Mouse (Mus musculus) liver, postnatal 0 days (tissue): Measurements from ENCODE around the gene Rgs12. TPM values are rescaled to one million over a fixed set of nuclear protein-coding genes. Genes with fewer than 3 reads are reported as not detected.

Source experiments
- ATAC-seq: fragments of 200-750 bp; cut with Nextera tagmentation; 2 replicates; pipeline ENCODE4 v1.8.0; 2017; ENCODE audit warnings: mild to moderate bottlenecking, moderate library complexity
- DNase-seq: peaks from one replicate; pipeline ENCODE4 v3.0.0-alpha.2; 2016
- H3K27ac ChIP-seq: fragments of 300-500 bp; sonication (generic); 2 replicates; pipeline ENCODE4 v1.5.1; 2014; ENCODE audit warnings: antibody characterized with exemption, moderate library complexity, mild to moderate bottlenecking, low read depth
- H3K27me3 ChIP-seq: fragments of 300-500 bp; sonication (generic); 2 replicates; pipeline ENCODE4 v1.6.1; 2014; ENCODE audit warnings: low read length, control low read depth, mixed read lengths; ENCODE audit not compliant: insufficient read depth
- H3K36me3 ChIP-seq: fragments of 300-500 bp; sonication (generic); replicated peaks from 2 replicates; pipeline ENCODE4 v1.6.1; 2014; ENCODE audit warnings: mild to moderate bottlenecking, control low read depth, low read length, moderate library complexity, mixed read lengths; ENCODE audit not compliant: insufficient read depth
- H3K4me1 ChIP-seq: fragments of 300-500 bp; sonication (generic); 2 replicates; pipeline ENCODE4 v1.6.1; 2014; ENCODE audit warnings: antibody characterized with exemption, mild to moderate bottlenecking, control low read depth; ENCODE audit not compliant: insufficient read depth
- H3K4me2 ChIP-seq: fragments of 300-500 bp; sonication (generic); 2 replicates; pipeline ENCODE4 v1.6.1; 2014; ENCODE audit warnings: low read depth, mild to moderate bottlenecking, low read length, moderate library complexity, mixed read lengths
- H3K4me3 ChIP-seq: fragments of 300-500 bp; sonication (generic); 2 replicates; pipeline ENCODE4 v1.5.1; 2014; ENCODE audit warnings: low read depth, low read length
- H3K9ac ChIP-seq: fragments of 300-500 bp; sonication (generic); replicated peaks from 2 replicates; pipeline ENCODE4 v1.6.1; 2014; ENCODE audit warnings: mild to moderate bottlenecking, moderate library complexity
- H3K9me3 ChIP-seq: fragments of 300-500 bp; sonication (generic); 2 replicates; pipeline ENCODE4 v1.6.1; 2016; ENCODE audit warnings: mild to moderate bottlenecking, control low read depth, low read length, mixed read lengths
- CTCF ChIP-seq: sonication (generic); IDR thresholded peaks from 2 replicates; pipeline ENCODE4 v1.5.1; 2016; ENCODE audit warnings: antibody characterized with exemption, low read depth
- EP300 ChIP-seq: IDR thresholded peaks from 2 replicates; pipeline ENCODE4 v1.6.1; 2016; ENCODE audit warnings: antibody characterized with exemption, low read depth, mild to moderate bottlenecking
- WGBS: fragments of 180-500 bp; shearing (Covaris S2); extraction: QIAGEN DNeasy Blood & Tissue Kit; methylation state at CpG from one replicate; pipeline ENCODE4 v1.1.7; 2014; ENCODE audit not compliant: insufficient replicate concordance; 5-methylcytosine and 5-hydroxymethylcytosine counted together
- polyA plus RNA-seq: library from polyadenylated mRNA; unstranded; fragments of >200 nt; fragmentation: Nextera tagmentation; extraction: Ambion mirVana; gene quantifications from 2 replicates; pipeline ENCODE4 v1.2.1, GENCODE M21; 2015

The Rgs12 gene
- polyA plus RNA-seq, 1 experiment from 2014 or later, result 7.3 TPM

GRCm38 (mm10) chr5:34941710-34942470 lies 7.4 kb upstream of the Rgs12 start:
- no peaks in the 10 kb centered on the region for H3K9me3 ChIP-seq
- no peaks in the 10 kb centered on the region for H3K4me1 ChIP-seq
- no peak overlapping the region for H3K27ac ChIP-seq
- ATAC-seq (no peak), DNase-seq (no peak)
- H3K4me3 ChIP-seq, result no peak overlapping the region
- WGBS, result 71% methylated on average over 10 of the region's 10 CpGs
- no peak overlapping the region for H3K9ac ChIP-seq
- no peak overlapping the region for H3K4me2 ChIP-seq
- H3K36me3 ChIP-seq, result no peaks in the 10 kb centered on the region
- no peaks in the 10 kb centered on the region for H3K27me3 ChIP-seq
- TF ChIP-seq CTCF (no peak), EP300 (no peak)

DNA sequence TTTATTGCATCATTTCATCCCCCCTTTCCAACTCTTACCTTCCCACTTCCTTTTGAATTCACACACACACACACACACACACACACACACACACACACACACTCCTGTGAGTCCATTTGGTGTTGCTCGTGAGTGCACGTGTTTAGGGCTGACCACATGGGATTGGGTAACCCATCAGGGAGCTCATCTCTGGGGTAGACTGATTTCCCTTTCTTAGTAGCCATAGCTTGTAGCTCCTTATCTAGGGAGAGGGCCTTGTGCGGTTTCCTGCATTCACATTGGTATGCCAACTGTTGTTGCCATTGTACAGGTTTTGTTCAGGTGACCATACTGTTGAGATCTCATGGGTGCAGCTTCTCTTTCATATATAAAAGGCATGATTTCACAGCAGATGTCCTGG lies 5.8 kb upstream of the Rgs12 start:
- TF ChIP-seq CTCF, result no peak
- TF ChIP-seq EP300, result no peak
- ATAC-seq (peak; percentile 47; the same call in 1 of the 2 replicates), DNase-seq (no peak)
- H3K27ac ChIP-seq, result no peak overlapping the region
- no peaks in the 10 kb centered on the region for H3K27me3 ChIP-seq
- peaks cover 3% of the 10 kb centered on the region; the same call in 1 of the 2 replicates for H3K4me1 ChIP-seq
- no peak overlapping the region for H3K9ac ChIP-seq
- 28% methylated on average over 3 of the region's 3 CpGs for WGBS
- H3K9me3 ChIP-seq, result no peaks in the 10 kb centered on the region
- no peak overlapping the region for H3K4me2 ChIP-seq
- H3K36me3 ChIP-seq, result no peaks in the 10 kb centered on the region
- no peak overlapping the region for H3K4me3 ChIP-seq

DNA sequence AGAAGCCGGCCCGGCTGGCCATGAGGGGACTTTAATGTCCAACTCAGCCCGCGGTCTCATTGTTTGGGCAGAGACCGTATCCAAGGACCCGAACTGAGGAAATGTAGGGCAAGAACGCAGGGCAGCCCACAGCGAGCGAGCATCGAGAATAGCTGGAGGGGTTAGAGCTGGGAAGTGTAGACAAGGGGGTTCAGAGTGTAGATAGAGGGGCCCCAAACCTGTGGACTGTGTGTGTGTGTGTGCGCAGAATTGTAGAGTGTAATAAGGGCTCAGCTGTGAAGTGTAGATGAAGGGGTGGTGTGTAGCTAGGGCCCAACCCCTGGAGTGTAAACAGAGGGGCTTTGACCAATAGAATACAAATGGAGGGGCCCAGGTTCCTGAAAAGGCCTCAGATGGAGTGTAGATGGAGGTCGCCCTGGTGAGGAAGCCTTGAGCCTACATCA lies 545 bp downstream of the Rgs12 start:
- ATAC-seq (peak; percentile 6; the same call in 1 of the 2 replicates), DNase-seq (no peak)
- H3K4me1 ChIP-seq, result peaks cover 20% of the 10 kb centered on the region
- H3K27me3 ChIP-seq, result no peaks in the 10 kb centered on the region
- H3K27ac ChIP-seq, result peak overlapping the region; percentile 77
- H3K4me2 ChIP-seq, result peak overlapping the region; percentile 94
- H3K9ac ChIP-seq, result peak overlapping the region; percentile 95
- H3K9me3 ChIP-seq, result no peaks in the 10 kb centered on the region
- 8% methylated on average over 12 of the region's 12 CpGs for WGBS
- TF ChIP-seq EP300 (no peak), CTCF (no peak)
- no peaks in the 10 kb centered on the region for H3K36me3 ChIP-seq
- H3K4me3 ChIP-seq, result peak overlapping the region; percentile 90

DNA sequence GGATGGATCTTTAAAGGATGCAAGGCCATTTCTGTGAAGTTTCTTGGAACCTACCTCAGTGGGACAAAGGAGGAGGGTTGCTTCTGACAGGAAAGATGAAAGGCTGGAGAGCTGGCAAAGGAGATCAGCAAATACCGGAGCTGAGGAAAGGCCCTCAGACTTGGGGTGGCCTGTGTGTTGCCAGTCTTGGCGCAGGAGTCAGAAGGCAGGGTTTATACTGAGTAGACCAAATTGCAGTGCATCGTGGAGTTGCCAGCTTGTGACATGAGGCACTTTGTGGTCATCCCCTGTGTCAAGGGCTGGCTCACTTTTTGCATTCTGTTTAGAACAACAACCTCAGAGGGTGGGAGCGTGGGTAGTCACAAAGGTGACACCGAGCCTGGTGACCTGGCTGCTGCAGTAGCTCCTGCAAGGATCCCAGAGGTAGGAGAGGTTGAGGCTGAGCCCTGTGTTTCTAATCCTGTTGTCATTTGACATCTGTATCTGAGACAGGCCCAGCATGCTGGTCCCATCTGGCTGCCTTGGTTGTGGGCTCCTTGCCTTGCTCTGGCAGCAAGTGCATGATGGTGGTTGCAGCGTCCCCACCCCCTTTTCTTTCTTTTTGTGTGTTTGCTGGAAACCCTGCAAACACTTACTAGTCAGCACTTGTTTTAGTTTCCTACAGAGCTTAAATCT lies 1.4 kb downstream of the Rgs12 start:
- peak overlapping the region; percentile 94 for H3K4me2 ChIP-seq
- peak overlapping the region; percentile 90 for H3K4me3 ChIP-seq
- DNase-seq (no peak), ATAC-seq (no peak)
- no peaks in the 10 kb centered on the region for H3K36me3 ChIP-seq
- TF ChIP-seq CTCF (no peak), EP300 (no peak)
- H3K9ac ChIP-seq, result peak overlapping the region; percentile 95
- no peaks in the 10 kb centered on the region for H3K9me3 ChIP-seq
- H3K4me1 ChIP-seq, result peaks cover 26% of the 10 kb centered on the region
- 82% methylated on average over 6 of the region's 6 CpGs for WGBS
- no peaks in the 10 kb centered on the region for H3K27me3 ChIP-seq
- H3K27ac ChIP-seq, result peak overlapping the region; percentile 34

- Histone ChIP-seq H3K4me2 (no peak overlapping the region), H3K36me3 (no peaks in the 10 kb centered on the region), H3K4me1 (peaks cover 33% of the 10 kb centered on the region), H3K4me3 (0 out of 2 replicates have a peak overlapping the region, but pooled peaks have one; percentile 90), H3K27ac (no peak overlapping the region), H3K27me3 (no peaks in the 10 kb centered on the region), H3K9me3 (no peaks in the 10 kb centered on the region), H3K9ac (no peak overlapping the region)
- TF ChIP-seq EP300 (no peak), CTCF (no peak)
- WGBS, result 92% methylated on average over 8 of the region's 8 CpGs
- no peak for ATAC-seq
- DNase-seq, result no peak
Measured at GRCm38 (mm10) chr5:34951161-34951834, 2.1 kb downstream of the Rgs12 start.

DNA sequence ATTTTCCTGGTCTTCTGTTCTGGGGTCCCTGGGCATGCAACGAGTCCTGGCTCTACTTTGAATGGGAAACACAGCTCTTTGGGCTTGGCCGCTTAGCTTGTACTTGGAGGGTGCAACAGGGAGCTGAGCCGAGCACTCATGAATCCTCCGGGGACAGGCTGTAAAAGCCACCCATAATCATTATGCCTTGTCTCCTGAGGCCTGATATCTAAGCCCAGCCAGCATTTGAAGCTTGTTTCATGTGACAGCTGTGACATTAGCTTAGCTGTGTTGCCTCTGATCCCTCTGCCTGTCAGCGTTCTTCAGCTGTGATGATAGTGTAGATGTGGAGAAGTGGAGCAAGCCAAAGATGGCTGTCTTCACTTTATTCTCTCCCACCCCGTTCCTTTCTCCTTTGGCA lies 5.3 kb downstream of the Rgs12 start:
- no peak for ATAC-seq

More for the DNA sequence above, 5.3 kb downstream of the Rgs12 start:
- TF ChIP-seq CTCF (no peak), EP300 (no peak)
- Histone ChIP-seq H3K36me3 (no peaks in the 10 kb centered on the region), H3K4me2 (no peak overlapping the region), H3K4me1 (peaks cover 34% of the 10 kb centered on the region), H3K4me3 (no peak overlapping the region), H3K9ac (no peak overlapping the region), H3K9me3 (no peaks in the 10 kb centered on the region), H3K27ac (no peak overlapping the region), H3K27me3 (no peaks in the 10 kb centered on the region)
- DNase-seq, result no peak
- 80% methylated on average over 6 of the region's 6 CpGs for WGBS
